Comparison of ENCODE assay signal across 23 mouse cellular contexts in genomic region chr16:16994426-16995052, GRCm38 (mm10). TPM values are rescaled to one million over a fixed set of nuclear protein-coding genes. Genes with fewer than 3 reads are reported as not detected.
DNase-seq lines count a peak whose midpoint lies in the region; ATAC-seq and TF ChIP-seq lines count a peak whose summit lies in the region.
"Had no signal": no experiment of that assay in that cellular context is flagged by ENCODE, and none has a peak within 500 bp of the region (broad histone marks: within the 10 kb centered on the region; RNA-seq: fewer than 3 reads in every experiment).

No protein-coding gene starts in this region.

- H3K36me3 ChIP-seq in kidney, embryonic 14.5 days (ENCODE audit: control insufficient read depth, insufficient read depth, low read length): peaks cover 6% of the 10 kb centered on the region; the same call in 1 of the 2 replicates
- no peaks in the 10 kb centered on the region for H3K36me3 ChIP-seq in kidney, adult 2 months (ENCODE audit: control insufficient read depth, insufficient read depth, low read length)
- H3K36me3 ChIP-seq: forebrain, embryonic 15.5 days; heart, embryonic 10.5 days had no signal

- no peaks in the 10 kb centered on the region for H3K4me1 ChIP-seq in kidney, embryonic 14.5 days (ENCODE audit: control insufficient read depth, insufficient read depth, low read length)
- peaks cover 27% of the 10 kb centered on the region for H3K4me1 ChIP-seq in kidney, adult 2 months (ENCODE audit: control insufficient read depth, insufficient read depth, low read length)
- H3K4me1 ChIP-seq: forebrain, embryonic 15.5 days; heart, embryonic 10.5 days had no signal

- TF ChIP-seq POLR2A in kidney, adult 2 months (IDR thresholded peaks at IDR 0.05; ENCODE audit: low read depth, low read length): no peak

- H3K4me3 ChIP-seq in kidney, embryonic 14.5 days (ENCODE audit: low read length): no peak overlapping the region
- H3K4me3 ChIP-seq in kidney, adult 2 months (ENCODE audit: insufficient read depth, low read depth, low read length): no peak overlapping the region
- H3K4me3 ChIP-seq: forebrain, embryonic 15.5 days; heart, embryonic 10.5 days had no signal

- no peak overlapping the region for H3K27ac ChIP-seq in kidney, embryonic 14.5 days (ENCODE audit: low read depth, low read length)
- H3K27ac ChIP-seq in kidney, adult 2 months (ENCODE audit: insufficient read depth, low read depth, low read length): no peak overlapping the region; the same call in 1 of the 2 replicates
- H3K27ac ChIP-seq: forebrain, embryonic 15.5 days; heart, embryonic 10.5 days; kidney, postnatal 0 days had no signal

- WGBS in kidney, embryonic 14.5 days: 92% methylated on average over 4 of the region's 4 CpGs
- WGBS in kidney, adult 2 months: 74% methylated on average over 4 of the region's 4 CpGs

- peak; percentile 40 for DNase-seq in thymus, postnatal 0 days (ENCODE audit: low spot score)
- DNase-seq in thymus, adult 18-20 months: no peak
- DNase-seq in ES-CJ7 (ENCODE audit: low read depth, low spot score): peak; percentile 33
- peak; percentile 32 to 60 for DNase-seq in natural killer cell, adult 2 months (ENCODE audit: low spot score in 2 of 2)
- DNase-seq in frontal cortex, postnatal 36 days (ENCODE audit: low spot score in 2 of 2): no peak
- DNase-seq in kidney, adult 2 months: no peak
- DNase-seq: adrenal gland, postnatal 14 days; B cell, adult 2 months; cerebellum, adult 11 months; cerebellum, postnatal 14 days; embryo, embryonic 11 days; gastrocnemius, postnatal 25 days; heart, postnatal 10 days; layer of hippocampus, postnatal 36 days; liver; lung, adult 18-20 months; right cerebral cortex, postnatal 14 days had no signal

- peak; percentile 47 for ATAC-seq in common myeloid progenitor, adult 5-6 weeks (replicated peaks; ENCODE audit: low read depth, poor library complexity, severe bottlenecking)
- ATAC-seq in kidney, embryonic 14.5 days (ENCODE audit: low FRiP score, low TSS enrichment): no peak
- ATAC-seq: forebrain, embryonic 15.5 days had no signal

- no peak overlapping the region for H3K4me2 ChIP-seq in kidney, embryonic 14.5 days (replicated peaks; ENCODE audit: low read depth, low read length)
- H3K4me2 ChIP-seq: forebrain, embryonic 15.5 days; midbrain, embryonic 11.5 days had no signal

- no peaks in the 10 kb centered on the region for H3K27me3 ChIP-seq in kidney, embryonic 14.5 days (ENCODE audit: control insufficient read depth, insufficient read depth, low read length)
- H3K27me3 ChIP-seq in kidney, adult 2 months (replicated peaks; ENCODE audit: control insufficient read depth, insufficient read depth, low read length): no peaks in the 10 kb centered on the region
- H3K27me3 ChIP-seq: forebrain, embryonic 15.5 days had no signal

- no peak for TF ChIP-seq CTCF in kidney, adult 2 months (conservative IDR thresholded peaks at IDR 0.05; ENCODE audit: insufficient read depth, insufficient read length, low read depth, low read length)

- no peak overlapping the region for H3K9ac ChIP-seq in kidney, embryonic 14.5 days (ENCODE audit: low read depth, low read length)
- H3K9ac ChIP-seq: forebrain, embryonic 15.5 days had no signal

- no peaks in the 10 kb centered on the region for H3K9me3 ChIP-seq in kidney, embryonic 14.5 days (ENCODE audit: control insufficient read depth, low read length)
- H3K9me3 ChIP-seq: forebrain, embryonic 15.5 days; heart, embryonic 10.5 days had no signal

RNA-seq across cellular contexts. Expression of gene Mapk1, which starts 11.4 kb away (rescaled TPM):
- 180 and 190 TPM in 2 replicates for polyA plus RNA-seq in thymus, postnatal 0 days (2015; fragmentation: Nextera tagmentation; extraction: Ambion mirVana)
- total RNA-seq in common myeloid progenitor, adult 5-6 weeks (2017): 139 and 173 TPM in 2 replicates
- polyA plus RNA-seq in kidney, embryonic 14.5 days (2014; fragmentation: Nextera tagmentation; extraction: Ambion mirVana): 197 and 210 TPM in 2 replicates
- 58.2 and 61.6 TPM in 2 replicates for polyA plus RNA-seq in kidney, adult 2 months (2012; rRNA removed)

Comparison
In these comparisons a context has a peak if more than half of its experiments do, and no peak if none do; other contexts are left out.
1. DNase-seq: peak in thymus, postnatal 0 days (single experiment), ES-CJ7 (single experiment) and natural killer cell, adult 2 months (2 of 2); none in thymus, adult 18-20 months (0 of 2), frontal cortex, postnatal 36 days (0 of 2) and kidney, adult 2 months (single experiment).